Mouse (Mus musculus) kidney, adult 2 months (tissue): ENCODE results near the gene Mctp1.

ENCODE experiments used
- CTCF ChIP-seq: fragments of 200-500 bp; conservative IDR thresholded peaks from 2 replicates; pipeline ENCODE4 v1.5.1; 2011; ENCODE audit warnings: low read depth, mild to moderate bottlenecking, control low read depth, low read length, moderate library complexity, mixed read lengths; ENCODE audit not compliant: insufficient read depth, insufficient read length
- POLR2A ChIP-seq: fragments of 200-500 bp; IDR thresholded peaks from one replicate; pipeline ENCODE4 v1.6.1; 2011; ENCODE audit warnings: low read depth, low read length, control low read depth

- TF ChIP-seq CTCF (no peak), POLR2A (no peak)
Observed at GRCm38 (mm10) chr13:76967588-76967987, 583.3 kb downstream of the Mctp1 start.
